10 mouse cellular contexts compared by ENCODE assay signal in the genomic region with DNA sequence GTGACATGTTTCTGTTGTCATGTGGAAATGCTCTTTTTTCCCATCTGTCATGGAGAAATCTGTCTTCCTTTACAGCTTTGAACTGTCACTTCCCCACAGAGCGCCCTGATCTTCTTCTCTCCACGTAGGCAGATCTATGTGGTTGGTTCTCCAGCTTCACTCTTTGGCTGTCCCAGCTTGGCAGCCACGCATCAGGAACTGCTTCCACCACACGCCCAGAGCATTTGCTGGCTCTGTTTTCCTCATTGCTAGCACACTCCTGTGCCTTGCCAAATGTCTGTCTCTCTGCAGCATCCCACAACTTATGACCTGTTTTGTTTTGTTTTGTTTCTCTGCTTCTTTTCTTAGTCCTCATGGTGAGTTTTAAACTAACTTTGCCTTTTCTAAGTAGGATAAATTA. TPM values are rescaled to one million over a fixed set of nuclear protein-coding genes. Genes with fewer than 3 reads are reported as not detected.
DNase-seq lines count a peak whose midpoint lies in the region; TF ChIP-seq lines count a peak whose summit lies in the region.
"Had no signal": no experiment of that assay in that cellular context is flagged by ENCODE, and none has a peak within 500 bp of the region (broad histone marks: within the 10 kb centered on the region; RNA-seq: fewer than 3 reads in every experiment).

No protein-coding gene starts in this region.

- H3K27ac ChIP-seq in kidney, adult 2 months (ENCODE audit: insufficient read depth, low read depth, low read length) = no peak overlapping the region
- H3K27ac ChIP-seq: forebrain, embryonic 10.5 days; liver, embryonic 14.5 days had no signal

- no peak for TF ChIP-seq POLR2A in kidney, adult 2 months (IDR thresholded peaks at IDR 0.05; ENCODE audit: low read depth, low read length)

- no peaks in the 10 kb centered on the region for H3K4me1 ChIP-seq in kidney, adult 2 months (ENCODE audit: control insufficient read depth, insufficient read depth, low read length)
- H3K4me1 ChIP-seq: forebrain, embryonic 10.5 days had no signal

- TF ChIP-seq CTCF in kidney, adult 2 months (conservative IDR thresholded peaks at IDR 0.05; ENCODE audit: insufficient read depth, insufficient read length, low read depth, low read length) = no peak

- DNase-seq in kidney, adult 2 months = peak; percentile 43
- DNase-seq in kidney, adult 18-20 months = no peak
- DNase-seq in gastrocnemius, postnatal 14 days = peak; percentile 42
- peak; percentile 61 for DNase-seq in layer of hippocampus, adult 9-11 months
- DNase-seq in lung, postnatal 14 days = peak; percentile 51
- DNase-seq in thymus, postnatal 25 days = no peak
- DNase-seq in thymus, postnatal 36 days = no peak
- DNase-seq: kidney, adult 8-10 months had no signal

- intact Hi-C loops in gastrocnemius, postnatal 14 days (cut with DNase I; ENCODE audit: low total_unique reads) = no loop called here

- no peak overlapping the region for H3K4me3 ChIP-seq in kidney, adult 2 months (ENCODE audit: insufficient read depth, low read depth, low read length)
- H3K4me3 ChIP-seq: forebrain, embryonic 10.5 days had no signal

- H3K27me3 ChIP-seq in kidney, adult 2 months (replicated peaks; ENCODE audit: control insufficient read depth, insufficient read depth, low read length) = no peaks in the 10 kb centered on the region

- 48% methylated on average over 4 of the region's 4 CpGs for WGBS in kidney, adult 2 months

- no peaks in the 10 kb centered on the region for H3K36me3 ChIP-seq in kidney, adult 2 months (ENCODE audit: control insufficient read depth, insufficient read depth, low read length)
- H3K36me3 ChIP-seq: forebrain, embryonic 10.5 days had no signal

RNA-seq across cellular contexts. Expression of a gene that starts 24.3 kb away (rescaled TPM):
- 3.5 and 5.3 TPM in 2 replicates for polyA plus RNA-seq in kidney, adult 2 months (2012; rRNA removed)
- 1 to 10 TPM; 3.4 to 3.8 TPM for total RNA-seq in gastrocnemius, postnatal 14 days (2021)

RNA-seq across cellular contexts. Expression of a gene that starts 45.4 kb away (rescaled TPM):
- polyA plus RNA-seq in kidney, adult 2 months (2012; rRNA removed) = 61.8 and 71.7 TPM in 2 replicates
- 10 to 100 TPM; 21.5 to 24.7 TPM for total RNA-seq in gastrocnemius, postnatal 14 days (2021)

Comparison
In these comparisons a context has a peak if more than half of its experiments do, and no peak if none do; other contexts are left out.
1. DNase-seq: peak in kidney, adult 2 months (single experiment), gastrocnemius, postnatal 14 days (single experiment), layer of hippocampus, adult 9-11 months (single experiment) and lung, postnatal 14 days (single experiment); none in kidney, adult 18-20 months (single experiment), thymus, postnatal 25 days (single experiment) and thymus, postnatal 36 days (0 of 2).